Mouse (Mus musculus) cortical plate, adult 2 months (tissue): ENCODE data around the gene Hsf2bp.

Experiments used
- CTCF ChIP-seq: fragments of 200-500 bp; IDR thresholded peaks from 2 replicates; pipeline ENCODE4 v1.5.1; 2011; ENCODE audit warnings: mild to moderate bottlenecking, control low read depth, low read length; ENCODE audit not compliant: insufficient read depth; ENCODE audit errors: extremely low read depth
- POLR2A ChIP-seq: fragments of 200-500 bp; IDR thresholded peaks from 2 replicates; pipeline ENCODE4 v1.6.1; 2011; ENCODE audit warnings: mild to moderate bottlenecking, low read length, control low read depth; ENCODE audit not compliant: insufficient read depth; ENCODE audit errors: extremely low read depth

- TF ChIP-seq POLR2A (no peak), CTCF (no peak)
Measured at GRCm38 (mm10) chr17:32068810-32069209, 32.7 kb upstream of the Hsf2bp start.
